Mouse (Mus musculus) liver, postnatal 0 days (tissue): ENCODE measurements at regions not wholly inside any gene's neighbourhood (a gene's known extent, or its start where the extent isn't known, plus 50 kb on each side); places are given as distances from the start of the nearest gene placed in this dataset.

Experiments used
- ATAC-seq: fragments of 200-750 bp; cut with Nextera tagmentation; 2 replicates; pipeline ENCODE4 v1.8.0; 2017; ENCODE audit warnings: mild to moderate bottlenecking, moderate library complexity
- DNase-seq: peaks from one replicate; pipeline ENCODE4 v3.0.0-alpha.2; 2016
- H3K27ac ChIP-seq: fragments of 300-500 bp; sonication (generic); 2 replicates; pipeline ENCODE4 v1.5.1; 2014; ENCODE audit warnings: antibody characterized with exemption, moderate library complexity, mild to moderate bottlenecking, low read depth
- H3K27me3 ChIP-seq: fragments of 300-500 bp; sonication (generic); 2 replicates; pipeline ENCODE4 v1.6.1; 2014; ENCODE audit warnings: low read length, control low read depth, mixed read lengths; ENCODE audit not compliant: insufficient read depth
- H3K36me3 ChIP-seq: fragments of 300-500 bp; sonication (generic); replicated peaks from 2 replicates; pipeline ENCODE4 v1.6.1; 2014; ENCODE audit warnings: mild to moderate bottlenecking, control low read depth, low read length, moderate library complexity, mixed read lengths; ENCODE audit not compliant: insufficient read depth
- H3K4me1 ChIP-seq: fragments of 300-500 bp; sonication (generic); 2 replicates; pipeline ENCODE4 v1.6.1; 2014; ENCODE audit warnings: antibody characterized with exemption, mild to moderate bottlenecking, control low read depth; ENCODE audit not compliant: insufficient read depth
- H3K4me2 ChIP-seq: fragments of 300-500 bp; sonication (generic); 2 replicates; pipeline ENCODE4 v1.6.1; 2014; ENCODE audit warnings: low read depth, mild to moderate bottlenecking, low read length, moderate library complexity, mixed read lengths
- H3K4me3 ChIP-seq: fragments of 300-500 bp; sonication (generic); 2 replicates; pipeline ENCODE4 v1.5.1; 2014; ENCODE audit warnings: low read depth, low read length
- H3K9ac ChIP-seq: fragments of 300-500 bp; sonication (generic); replicated peaks from 2 replicates; pipeline ENCODE4 v1.6.1; 2014; ENCODE audit warnings: mild to moderate bottlenecking, moderate library complexity
- H3K9me3 ChIP-seq: fragments of 300-500 bp; sonication (generic); 2 replicates; pipeline ENCODE4 v1.6.1; 2016; ENCODE audit warnings: mild to moderate bottlenecking, control low read depth, low read length, mixed read lengths
- CTCF ChIP-seq: sonication (generic); IDR thresholded peaks from 2 replicates; pipeline ENCODE4 v1.5.1; 2016; ENCODE audit warnings: antibody characterized with exemption, low read depth
- EP300 ChIP-seq: IDR thresholded peaks from 2 replicates; pipeline ENCODE4 v1.6.1; 2016; ENCODE audit warnings: antibody characterized with exemption, low read depth, mild to moderate bottlenecking
- WGBS: fragments of 180-500 bp; shearing (Covaris S2); extraction: QIAGEN DNeasy Blood & Tissue Kit; methylation state at CpG from one replicate; pipeline ENCODE4 v1.1.7; 2014; ENCODE audit not compliant: insufficient replicate concordance; 5-methylcytosine and 5-hydroxymethylcytosine counted together

GRCm38 (mm10) chr5:39173491-39173890 is 296.9 kb upstream of the Clnk start:
- Histone ChIP-seq H3K4me2 (no peak overlapping the region), H3K4me3 (no peak overlapping the region), H3K9me3 (no peaks in the 10 kb centered on the region), H3K27ac (no peak overlapping the region), H3K4me1 (no peaks in the 10 kb centered on the region), H3K9ac (no peak overlapping the region), H3K36me3 (no peaks in the 10 kb centered on the region), H3K27me3 (no peaks in the 10 kb centered on the region)
- DNase-seq (no peak), ATAC-seq (no peak)
- 86% methylated on average over 3 of the region's 3 CpGs for WGBS
- no peak for TF ChIP-seq EP300
- TF ChIP-seq CTCF, result no peak

- 78% methylated on average over 3 of the region's 3 CpGs for WGBS
- Histone ChIP-seq H3K4me2 (no peak overlapping the region), H3K4me1 (no peaks in the 10 kb centered on the region), H3K4me3 (no peak overlapping the region), H3K9ac (no peak overlapping the region), H3K27me3 (no peaks in the 10 kb centered on the region), H3K36me3 (no peaks in the 10 kb centered on the region), H3K27ac (no peak overlapping the region), H3K9me3 (no peaks in the 10 kb centered on the region)
- DNase-seq (no peak), ATAC-seq (no peak)
- TF ChIP-seq CTCF (no peak), EP300 (no peak)
Measured at GRCm38 (mm10) chr5:39159651-39160050, 283.0 kb upstream of the Clnk start.

- 65% methylated on average over 1 of the region's 1 CpGs for WGBS
Measured at GRCm38 (mm10) chr5:39155763-39156162, 279.2 kb upstream of the Clnk start.

GRCm38 (mm10) chr5:39153291-39153794 is 276.7 kb upstream of the Clnk start:
- ATAC-seq (no peak), DNase-seq (no peak)
- Histone ChIP-seq H3K36me3 (no peaks in the 10 kb centered on the region), H3K4me1 (no peaks in the 10 kb centered on the region), H3K4me3 (no peak overlapping the region), H3K27me3 (no peaks in the 10 kb centered on the region), H3K27ac (no peak overlapping the region), H3K9ac (no peak overlapping the region), H3K4me2 (no peak overlapping the region), H3K9me3 (no peaks in the 10 kb centered on the region)
- TF ChIP-seq EP300 (no peak), CTCF (no peak)

More at GRCm38 (mm10) chr5:39155763-39156162, 279.2 kb upstream of the Clnk start:
- ATAC-seq, result no peak
- Histone ChIP-seq H3K36me3 (no peaks in the 10 kb centered on the region), H3K4me3 (no peak overlapping the region), H3K9ac (no peak overlapping the region), H3K27me3 (no peaks in the 10 kb centered on the region), H3K4me2 (no peak overlapping the region), H3K9me3 (no peaks in the 10 kb centered on the region), H3K27ac (no peak overlapping the region), H3K4me1 (no peaks in the 10 kb centered on the region)
- TF ChIP-seq EP300 (no peak), CTCF (no peak)
- no peak for DNase-seq

- H3K27ac ChIP-seq, result no peak overlapping the region
Measured at GRCm38 (mm10) chr5:39151917-39152316, 275.3 kb upstream of the Clnk start.

GRCm38 (mm10) chr5:39150891-39151290 is 274.3 kb upstream of the Clnk start:
- no peak overlapping the region for H3K4me3 ChIP-seq
- TF ChIP-seq CTCF (no peak), EP300 (no peak)
- no peak overlapping the region for H3K4me2 ChIP-seq
- H3K27ac ChIP-seq, result no peak overlapping the region
- H3K27me3 ChIP-seq, result no peaks in the 10 kb centered on the region
- H3K9ac ChIP-seq, result no peak overlapping the region
- DNase-seq (no peak), ATAC-seq (no peak)
- no peaks in the 10 kb centered on the region for H3K36me3 ChIP-seq
- WGBS, result 55% methylated on average over 4 of the region's 4 CpGs
- no peaks in the 10 kb centered on the region for H3K9me3 ChIP-seq
- H3K4me1 ChIP-seq, result no peaks in the 10 kb centered on the region

More at GRCm38 (mm10) chr5:39151917-39152316, 275.3 kb upstream of the Clnk start:
- TF ChIP-seq EP300 (no peak), CTCF (no peak)
- Histone ChIP-seq H3K9me3 (no peaks in the 10 kb centered on the region), H3K27me3 (no peaks in the 10 kb centered on the region), H3K4me2 (no peak overlapping the region), H3K4me3 (no peak overlapping the region), H3K9ac (no peak overlapping the region), H3K36me3 (no peaks in the 10 kb centered on the region), H3K4me1 (no peaks in the 10 kb centered on the region)
- ATAC-seq (peak; percentile 98), DNase-seq (no peak)
- 64% methylated on average over 4 of the region's 4 CpGs for WGBS

GRCm38 (mm10) chr5:39145658-39146057 is 269.0 kb upstream of the Clnk start:
- WGBS, result 40% methylated on average over 2 of the region's 2 CpGs

More at GRCm38 (mm10) chr5:39145658-39146057, 269.0 kb upstream of the Clnk start:
- Histone ChIP-seq H3K27me3 (no peaks in the 10 kb centered on the region), H3K4me2 (no peak overlapping the region), H3K27ac (no peak overlapping the region), H3K36me3 (no peaks in the 10 kb centered on the region), H3K4me1 (no peaks in the 10 kb centered on the region), H3K9ac (no peak overlapping the region), H3K4me3 (no peak overlapping the region), H3K9me3 (no peaks in the 10 kb centered on the region)
- TF ChIP-seq EP300 (no peak), CTCF (no peak)
- DNase-seq (no peak), ATAC-seq (no peak)
